Mouse (Mus musculus): ENCODE results near the gene Zfp827.

Zfp827 gene

DNA sequence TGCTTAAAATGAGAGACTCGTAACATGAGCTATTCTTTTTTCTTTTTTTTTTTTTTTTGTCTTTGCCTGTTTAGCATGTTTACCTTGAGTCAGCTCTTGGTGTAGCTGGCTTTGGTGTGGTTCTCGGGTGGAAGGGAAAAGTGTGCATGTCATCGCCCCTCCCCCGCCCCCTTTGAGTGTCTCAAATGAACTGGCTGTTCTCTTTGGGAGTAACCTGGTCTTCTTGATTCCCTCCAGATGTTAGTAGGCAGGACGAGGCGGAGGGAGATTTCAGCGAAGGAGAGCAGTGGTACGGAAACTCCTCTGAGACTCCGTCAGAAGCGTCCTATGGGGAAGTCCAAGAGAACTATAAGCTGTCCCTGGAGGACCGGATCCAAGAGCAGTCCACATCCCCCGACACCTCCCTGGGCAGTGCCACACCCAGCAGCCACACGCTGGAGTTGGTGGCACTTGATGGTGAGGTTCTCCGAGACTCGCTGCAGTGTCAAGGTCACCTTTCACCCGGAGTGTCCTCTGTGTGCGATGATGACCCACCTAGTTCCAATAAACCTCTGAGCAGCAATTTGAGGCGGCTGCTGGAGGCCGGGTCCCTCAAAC, 31.9 kb downstream of the Zfp827 start:
- in situ Hi-C loops (cut with MboI; ENCODE audit: unreplicated experiment in 2 of 2), result no loop called here

DNA sequence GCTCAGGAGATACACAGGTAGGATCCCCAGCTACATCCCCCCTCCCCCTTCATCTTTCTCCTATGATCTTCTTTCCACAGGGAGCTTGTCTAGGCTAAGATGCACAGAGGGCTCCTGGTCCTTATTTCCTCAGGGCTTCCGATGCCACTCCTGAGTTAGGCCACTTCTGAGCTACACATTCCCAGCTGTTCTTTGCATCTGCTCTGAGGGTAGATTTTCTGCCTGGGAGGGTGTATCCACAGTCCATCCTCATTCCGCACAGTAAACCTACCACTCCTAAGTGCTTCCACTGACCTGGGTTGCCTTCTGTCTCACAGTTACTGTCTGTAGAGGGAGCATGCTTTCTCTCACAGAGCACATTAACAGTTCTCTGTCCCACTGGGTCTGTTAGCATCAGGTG, 37.7 kb downstream of the Zfp827 start:
- in situ Hi-C loops (cut with MboI; ENCODE audit: unreplicated experiment in 2 of 2), result no loop called here

DNA sequence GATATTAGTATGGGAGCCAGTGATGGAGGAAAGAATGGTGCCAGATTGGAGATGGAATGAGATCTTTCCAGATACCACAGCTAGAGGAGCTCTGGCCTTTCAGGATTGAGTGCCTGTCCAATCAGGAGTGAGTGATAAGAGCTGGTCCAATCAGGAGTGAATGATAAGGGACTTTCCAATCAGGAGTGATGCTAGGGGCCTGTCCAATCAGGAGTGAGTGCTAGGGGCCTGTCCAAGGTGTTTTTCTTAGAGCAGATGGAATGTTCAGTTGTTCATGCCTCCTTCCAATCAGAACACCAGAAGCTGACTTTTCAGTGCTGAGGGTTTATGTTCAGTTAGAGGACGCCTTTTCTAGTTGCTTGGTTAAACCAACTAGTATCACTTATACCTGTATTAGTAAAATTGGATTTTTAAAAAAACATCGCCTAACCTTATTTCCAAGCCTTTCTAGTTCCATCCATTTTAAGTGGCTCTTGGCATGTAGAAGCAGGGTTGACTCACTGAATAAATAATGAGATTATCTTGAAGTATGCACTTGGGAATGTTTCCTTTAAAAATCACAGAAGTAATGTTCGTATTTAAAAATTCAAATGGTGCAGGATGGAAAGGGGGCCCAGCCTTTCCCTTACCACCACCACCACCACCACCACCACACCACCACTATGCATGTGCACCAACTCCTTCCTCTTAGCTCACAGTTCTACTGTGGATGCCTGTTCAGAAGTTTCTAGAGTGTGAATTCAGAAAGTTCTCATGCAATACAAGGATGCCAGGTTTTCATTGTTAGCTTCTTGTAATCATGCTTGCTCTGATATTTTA, 39.8 kb downstream of the Zfp827 start:
- in situ Hi-C loops (cut with MboI; ENCODE audit: unreplicated experiment in 2 of 2), result no loop called here

DNA sequence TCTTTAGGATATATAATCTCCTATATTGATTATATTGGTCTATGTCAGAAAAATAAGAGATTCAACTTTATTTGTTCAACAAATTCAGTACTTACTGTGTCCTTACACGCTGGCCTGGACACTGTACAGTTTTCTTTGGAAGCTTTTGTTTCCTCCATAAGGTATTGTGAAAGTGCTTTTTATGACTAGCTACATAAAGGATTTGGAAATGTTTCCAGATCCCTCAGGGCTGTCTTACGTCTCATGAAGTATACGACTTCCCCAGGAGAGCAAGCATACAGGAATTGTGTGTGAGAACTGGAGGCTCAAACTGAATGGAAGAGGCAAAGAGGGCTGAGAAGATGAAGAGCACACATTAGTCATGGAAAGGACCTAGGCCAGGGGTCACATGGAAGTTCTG, 45.1 kb downstream of the Zfp827 start:
- in situ Hi-C loops (cut with MboI; ENCODE audit: unreplicated experiment in 2 of 2), result no loop called here

DNA sequence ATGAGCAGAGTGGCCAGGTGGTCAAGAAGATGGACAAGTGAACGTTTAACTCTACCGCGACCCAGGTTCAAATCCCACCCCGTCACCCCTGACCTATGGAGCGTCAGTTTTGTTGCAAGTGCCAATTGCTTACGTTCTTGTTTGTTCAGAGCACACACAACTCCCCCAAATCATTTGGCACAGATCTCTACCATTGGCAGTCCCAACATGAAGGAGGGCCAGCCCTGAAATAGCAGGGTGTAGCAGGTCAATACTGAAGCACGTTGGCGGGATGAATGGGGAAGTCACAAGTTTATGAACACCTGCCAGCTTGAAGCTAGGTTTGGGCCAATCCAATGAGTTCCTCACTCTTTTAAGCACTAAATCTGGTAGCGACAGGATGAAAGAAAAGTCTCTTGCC, 46.7 kb downstream of the Zfp827 start:
- in situ Hi-C loops (cut with MboI; ENCODE audit: unreplicated experiment in 2 of 2), result no loop called here

DNA sequence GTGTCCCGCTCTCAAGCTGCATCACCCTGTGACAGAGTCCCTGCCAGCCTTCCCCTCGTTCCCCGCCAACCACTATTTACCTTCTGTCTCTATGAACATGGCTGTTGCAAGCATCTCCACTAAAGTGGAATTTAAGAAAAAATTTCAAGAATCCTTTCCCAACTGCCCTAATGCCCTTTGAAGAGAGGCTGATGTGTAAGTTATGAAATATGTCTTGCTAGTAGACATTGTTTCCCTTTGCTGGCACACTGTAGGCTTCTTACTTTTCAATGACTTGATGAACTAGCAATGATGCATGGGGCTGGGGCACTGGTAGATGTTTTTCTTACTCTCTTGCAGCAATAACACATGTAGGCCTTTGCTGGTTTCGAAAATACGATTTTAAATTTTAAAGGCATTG, 49.0 kb downstream of the Zfp827 start:
- in situ Hi-C loops (cut with MboI; ENCODE audit: unreplicated experiment in 2 of 2), result no loop called here

DNA sequence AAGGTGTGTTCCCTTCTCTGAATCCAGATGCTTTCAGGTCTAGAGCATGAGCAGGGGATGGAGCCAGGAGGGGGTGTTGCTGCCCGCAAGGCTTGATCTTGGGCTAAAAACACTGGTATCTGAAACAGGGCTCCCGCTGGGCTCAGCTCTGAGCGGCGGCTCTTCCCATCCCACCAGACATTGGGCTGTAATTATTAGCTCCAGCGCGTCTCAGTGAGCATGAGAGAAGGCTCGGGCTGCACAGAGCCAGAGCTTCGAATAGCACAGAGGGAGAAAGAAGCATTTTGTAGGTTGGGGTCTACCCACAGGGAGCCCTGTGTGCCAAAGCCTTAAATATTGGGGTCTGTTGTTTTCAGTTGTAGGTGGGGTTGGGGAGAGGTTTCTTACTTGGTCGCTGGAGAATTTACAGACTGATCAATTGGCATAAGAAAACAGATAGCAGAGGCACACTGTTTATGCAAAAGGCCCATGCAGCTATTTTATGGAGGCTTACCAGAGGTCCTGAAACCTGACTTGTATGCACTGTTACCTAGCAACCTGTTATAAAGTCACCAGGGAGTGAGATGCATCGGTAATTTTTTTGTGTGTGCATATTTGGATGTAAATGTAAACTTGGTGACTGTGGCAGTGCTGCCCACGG, 50.4 kb downstream of the Zfp827 start:
- in situ Hi-C loops (cut with MboI; ENCODE audit: unreplicated experiment in 2 of 2), result no loop called here

DNA sequence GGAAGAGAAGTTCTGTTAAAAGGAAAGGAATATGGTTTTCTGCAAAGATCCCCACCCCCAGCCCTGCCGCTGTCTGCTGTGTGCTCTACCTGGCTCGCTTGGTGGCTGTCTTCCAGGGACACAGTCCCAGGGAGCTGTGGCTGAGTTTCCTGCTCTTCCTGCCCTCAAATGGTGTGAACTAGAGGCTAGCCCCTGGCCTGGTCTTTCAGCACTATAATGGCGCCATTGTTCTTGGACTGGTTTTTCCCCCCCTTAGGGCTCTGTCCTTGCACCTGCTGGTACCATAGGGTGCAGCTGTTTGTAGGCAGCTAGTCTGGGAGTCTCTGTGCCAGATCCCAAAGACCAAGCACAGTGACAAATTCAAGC, 50.9 kb downstream of the Zfp827 start:
- in situ Hi-C loops (cut with MboI; ENCODE audit: unreplicated experiment in 2 of 2), result no loop called here

DNA sequence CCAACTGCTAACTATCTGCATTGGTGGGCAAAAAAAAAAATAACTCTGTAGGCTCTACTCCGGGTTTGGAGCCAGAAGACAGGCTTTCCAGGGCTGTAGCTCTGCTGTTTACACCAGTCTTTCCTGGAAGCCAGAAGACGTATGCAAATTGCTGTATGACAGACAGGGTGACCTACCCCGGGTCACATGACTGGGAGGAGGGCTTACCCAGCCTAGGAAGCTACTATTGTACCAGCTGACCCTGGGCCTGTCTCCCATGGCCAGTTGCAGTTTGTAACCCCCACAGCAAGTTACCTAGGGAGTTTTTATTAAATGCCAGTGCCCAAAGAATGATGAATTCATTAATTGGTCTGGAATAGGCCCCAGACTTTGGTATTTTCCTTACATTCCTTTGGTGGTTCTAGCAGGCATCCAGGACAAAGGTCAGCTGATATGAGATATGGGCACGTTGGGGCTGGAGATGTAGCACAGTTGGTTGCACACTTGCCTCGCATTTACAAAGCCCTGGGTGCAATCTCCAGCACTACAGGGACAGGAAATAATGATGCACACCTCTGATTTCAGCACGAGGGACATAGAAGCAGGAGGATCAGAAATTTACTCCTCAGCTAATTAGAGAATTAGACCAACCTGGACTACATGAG, 52.0 kb downstream of the Zfp827 start:
- in situ Hi-C loops (cut with MboI; ENCODE audit: unreplicated experiment in 2 of 2), result no loop called here

DNA sequence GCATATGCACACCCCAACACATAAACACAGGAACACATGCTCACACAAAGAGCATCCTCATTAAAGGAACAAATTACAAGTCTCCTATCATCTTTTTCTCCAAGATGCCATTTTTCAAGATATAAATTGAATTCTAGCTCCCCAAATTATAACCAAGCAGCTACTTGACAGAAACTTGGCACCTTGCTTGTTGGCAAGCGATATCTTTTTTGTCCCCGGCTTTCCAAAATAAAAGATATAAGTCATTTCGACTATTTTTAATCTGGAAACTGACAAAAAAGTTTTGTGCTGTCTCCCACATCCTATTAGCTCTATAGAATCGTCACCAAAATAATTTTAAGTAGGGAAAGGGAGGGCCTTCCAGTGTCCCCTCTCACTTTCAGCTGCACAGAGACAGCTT, 53.1 kb downstream of the Zfp827 start:
- in situ Hi-C loops (cut with MboI; ENCODE audit: unreplicated experiment in 2 of 2), result no loop called here

DNA sequence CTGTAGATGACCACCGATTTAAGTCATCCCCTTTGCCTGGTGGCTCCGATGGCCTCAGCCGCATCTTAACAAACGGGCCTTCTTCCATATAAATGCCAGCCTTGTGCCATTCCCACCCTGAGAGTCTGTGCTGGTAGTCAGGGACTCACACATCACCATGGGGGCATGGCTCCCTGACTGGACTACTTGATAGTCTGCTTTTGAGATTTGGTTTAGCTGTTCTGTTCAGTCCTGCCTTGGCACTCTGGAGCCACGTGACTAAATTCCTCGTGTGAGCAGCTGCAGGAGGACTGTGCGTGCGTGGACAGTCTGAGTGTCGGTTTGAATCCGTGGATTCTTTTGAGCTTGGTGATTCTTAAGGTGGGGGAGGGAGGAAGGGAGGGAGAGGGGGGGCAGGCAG, 53.7 kb downstream of the Zfp827 start:
- in situ Hi-C loops (cut with MboI; ENCODE audit: unreplicated experiment in 2 of 2), result no loop called here

DNA sequence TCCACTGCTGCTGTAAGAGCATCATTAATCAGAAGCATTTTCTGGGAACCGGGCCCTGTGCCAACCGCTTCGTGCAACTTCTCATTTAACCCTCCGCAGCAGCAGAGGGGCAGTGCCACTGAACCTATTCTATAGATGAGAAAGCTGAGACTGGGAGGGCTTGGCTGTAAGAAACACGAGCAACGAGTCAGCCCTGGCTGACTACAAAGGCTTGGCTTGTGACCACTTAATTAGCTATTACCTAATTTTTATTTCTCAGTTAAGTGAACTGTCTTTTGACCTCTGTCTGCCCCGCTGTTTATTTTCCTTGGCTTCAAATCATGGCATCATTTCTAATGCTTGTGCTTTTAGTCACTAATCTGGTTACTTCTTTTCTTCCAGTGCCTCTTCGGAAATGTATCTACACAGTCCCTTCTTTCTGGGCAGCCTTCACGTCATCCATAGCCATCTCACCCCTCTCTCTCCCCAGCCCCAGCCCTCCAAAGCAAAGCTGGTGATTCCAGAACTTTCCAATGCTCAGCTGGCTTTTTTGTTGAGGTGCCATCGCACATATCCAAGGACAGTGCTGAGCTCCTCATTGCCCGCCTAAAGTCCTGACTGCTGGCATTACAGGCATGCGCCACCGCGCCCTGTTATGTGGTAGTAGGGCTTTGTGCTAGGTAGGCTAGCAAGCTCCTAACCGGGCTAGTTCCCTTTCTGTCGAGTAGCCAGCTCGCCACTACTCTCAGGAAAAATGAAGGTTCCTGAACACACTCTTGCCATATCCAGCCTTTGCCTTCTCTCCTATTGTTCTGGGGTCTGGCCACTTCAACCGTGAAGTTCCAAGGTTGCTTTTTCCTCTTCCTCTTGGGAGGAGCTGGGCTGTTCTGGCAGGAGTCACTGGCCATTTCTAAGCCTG, 55.5 kb downstream of the Zfp827 start:
- in situ Hi-C loops (cut with MboI; ENCODE audit: unreplicated experiment in 2 of 2), result no loop called here

DNA sequence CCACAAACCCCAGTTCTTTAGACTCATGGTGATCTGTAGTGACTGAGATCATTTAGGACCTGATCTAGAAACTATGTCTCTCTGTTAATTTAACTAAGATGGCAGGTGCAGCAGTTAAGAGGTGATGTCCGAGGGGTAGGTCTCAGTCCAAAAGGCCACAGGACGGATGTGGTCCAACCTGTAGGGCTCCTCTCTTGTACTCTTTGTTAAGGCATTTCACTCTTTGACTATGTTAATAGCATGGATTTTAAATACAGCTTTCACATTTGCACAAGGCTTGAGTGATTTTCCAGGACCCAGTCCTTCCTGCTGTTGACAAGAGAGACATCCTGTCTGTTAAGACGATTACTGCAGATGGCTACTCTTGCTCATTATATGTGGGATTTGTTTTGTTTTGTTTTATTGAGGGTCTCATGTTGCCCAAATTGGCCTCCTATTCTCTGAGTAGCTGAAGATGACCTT, 56.2 kb downstream of the Zfp827 start:
- in situ Hi-C loops (cut with MboI; ENCODE audit: unreplicated experiment in 2 of 2), result no loop called here

DNA sequence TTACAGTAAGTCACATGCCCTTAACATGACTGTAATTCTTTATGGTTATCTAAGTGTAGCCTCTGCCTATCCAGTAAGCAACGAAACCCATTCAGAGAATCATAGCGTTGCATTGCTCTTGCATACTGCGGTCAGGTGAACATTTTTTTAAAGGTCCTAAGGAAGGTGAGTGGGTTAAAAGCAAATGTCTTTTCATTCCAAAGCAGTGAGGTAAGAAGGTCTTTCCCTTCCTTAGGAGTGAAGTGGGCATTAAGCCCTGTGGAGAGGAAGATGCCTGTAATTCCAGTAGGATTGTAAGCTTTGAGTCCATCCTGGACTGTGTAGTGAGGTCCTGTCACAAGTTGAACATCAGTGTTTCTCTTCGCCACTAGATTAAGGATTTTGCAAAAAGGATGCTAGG, 66.2 kb downstream of the Zfp827 start:
- in situ Hi-C loops (cut with MboI; ENCODE audit: unreplicated experiment in 2 of 2), result no loop called here

DNA sequence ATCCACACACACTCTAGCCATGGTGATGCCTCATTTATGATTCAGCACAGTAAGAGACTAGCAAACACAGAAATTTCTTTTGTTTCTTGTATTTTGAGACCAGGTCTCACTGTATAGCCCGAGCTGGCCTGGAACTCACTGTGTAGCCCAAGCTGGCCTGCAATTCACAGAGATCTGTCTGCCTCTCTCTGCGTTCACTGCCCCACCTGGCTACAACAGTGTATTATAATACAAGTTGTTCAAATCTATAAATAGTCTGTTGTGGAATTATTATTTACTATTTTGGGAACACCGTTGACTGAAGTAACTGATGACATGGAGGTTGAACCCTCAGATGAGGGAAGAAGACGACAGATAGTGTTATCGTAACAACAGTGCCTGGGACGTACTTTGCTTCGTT, 66.9 kb downstream of the Zfp827 start:
- in situ Hi-C loops (cut with MboI; ENCODE audit: unreplicated experiment in 2 of 2), result no loop called here

DNA sequence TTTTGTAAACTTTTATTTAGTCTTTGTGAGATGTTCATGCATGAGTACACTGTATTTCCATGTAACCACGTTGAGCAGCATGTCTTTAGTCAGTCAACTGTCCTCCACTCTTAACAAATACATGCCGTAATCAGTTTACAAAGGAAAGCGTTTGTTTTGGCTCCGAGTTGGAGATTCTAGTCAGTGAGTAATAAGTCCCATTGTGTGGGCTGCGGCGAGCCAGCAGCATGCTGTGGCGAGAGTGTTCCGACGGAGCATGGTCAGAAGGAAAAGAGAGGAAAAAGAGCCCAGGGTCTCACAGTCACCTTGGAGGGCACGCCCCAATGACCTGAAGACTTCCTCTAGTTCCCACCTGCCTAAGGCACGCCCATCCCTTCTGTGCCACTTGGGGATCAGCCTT, 68.7 kb downstream of the Zfp827 start:
- in situ Hi-C loops (cut with MboI; ENCODE audit: unreplicated experiment in 2 of 2), result no loop called here

DNA sequence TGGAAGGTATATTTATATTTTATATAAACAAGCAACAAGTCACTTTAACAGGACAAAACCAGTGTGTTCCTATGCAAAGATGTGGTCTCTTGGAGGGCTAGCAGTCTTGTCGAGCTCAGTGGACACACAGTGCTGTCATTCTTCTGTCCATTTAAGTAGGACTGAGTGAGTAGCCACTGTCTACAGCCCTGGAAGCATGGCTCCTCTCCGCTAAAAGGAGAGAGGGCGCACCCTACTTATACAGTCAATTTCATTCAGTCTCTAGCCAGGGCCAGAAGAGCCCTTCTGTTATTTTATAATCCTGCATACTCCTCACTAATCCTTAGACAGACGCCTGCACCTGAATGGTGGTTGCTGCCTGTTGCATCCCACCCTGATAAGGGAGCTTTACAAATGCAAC, 74.5 kb downstream of the Zfp827 start:
- in situ Hi-C loops (cut with MboI; ENCODE audit: unreplicated experiment in 2 of 2), result no loop called here

DNA sequence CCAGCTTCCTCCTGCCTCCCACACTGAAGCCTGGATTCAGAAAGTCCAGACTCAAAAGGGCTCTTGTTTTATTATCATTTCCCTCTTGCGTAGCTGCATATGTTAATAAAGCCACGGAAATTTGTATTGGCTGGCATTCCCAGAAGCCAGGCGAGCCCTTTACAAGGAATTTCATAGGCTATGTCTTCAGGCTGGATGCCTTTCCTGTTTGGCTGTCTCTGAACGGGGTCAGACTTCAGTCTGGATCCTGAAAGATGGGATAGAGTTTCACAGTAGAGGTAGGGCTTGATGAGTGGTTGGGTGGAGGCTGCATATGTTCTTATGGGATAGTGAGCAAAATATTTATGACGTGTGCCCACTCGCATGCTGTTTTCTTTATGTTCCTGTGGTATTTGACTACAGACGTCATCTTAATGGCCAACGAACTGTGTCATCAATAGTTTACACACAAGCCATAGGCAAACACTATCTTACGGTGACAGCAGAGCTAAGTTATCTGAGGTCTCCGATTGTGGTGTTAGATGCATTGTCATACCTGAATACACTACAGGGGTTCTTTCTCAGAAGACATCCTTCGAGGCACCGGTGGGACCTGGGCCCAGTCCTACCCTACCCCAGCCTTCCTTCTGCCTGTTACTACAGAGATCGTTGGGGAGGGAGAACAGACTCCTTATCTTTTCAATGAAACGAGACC, 75.1 kb downstream of the Zfp827 start:
- in situ Hi-C loops (cut with MboI; ENCODE audit: unreplicated experiment in 2 of 2), result no loop called here

DNA sequence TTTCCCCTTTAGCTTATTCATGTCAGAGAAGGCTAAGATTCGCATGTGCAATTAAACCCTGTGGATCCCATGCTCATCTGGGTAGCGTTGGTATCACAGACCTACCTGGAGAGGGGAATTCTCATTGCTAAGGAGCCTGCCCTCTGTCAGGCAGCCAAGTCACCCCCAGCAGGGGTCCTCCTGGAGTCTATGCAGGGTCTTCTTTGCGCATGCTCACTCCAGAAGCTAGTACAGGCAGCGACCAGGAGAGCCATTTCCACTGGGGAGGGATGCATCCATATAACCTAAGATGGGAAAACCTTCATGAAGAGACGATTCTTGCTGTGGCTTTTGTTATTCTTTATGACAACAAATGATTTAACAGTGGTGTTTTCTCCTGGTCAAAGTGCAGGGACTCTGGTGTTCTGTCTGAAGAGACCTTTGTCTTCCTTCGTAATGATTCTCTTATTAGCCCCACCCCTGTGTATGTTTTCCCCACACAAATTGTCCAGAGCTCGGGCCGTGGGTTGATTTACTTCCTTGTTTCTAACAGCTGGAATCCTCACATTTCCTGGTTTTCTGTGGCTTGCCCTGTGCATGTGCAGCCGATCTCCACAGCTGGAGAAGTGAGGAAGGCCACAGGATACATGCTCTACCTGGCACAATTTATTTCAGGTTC, 75.8 kb downstream of the Zfp827 start:
- in situ Hi-C loops (cut with MboI; ENCODE audit: unreplicated experiment in 2 of 2), result no loop called here
